Mouse (Mus musculus) myocyte (in vitro differentiated cells): ENCODE measurements around the gene Ttc12.

Source experiments
- CEBPB ChIP-seq: IDR thresholded peaks from 2 replicates; pipeline ENCODE4 v1.6.1; 2011; ENCODE audit warnings: mild to moderate bottlenecking, moderate library complexity; ENCODE audit not compliant: poor library complexity, insufficient read depth, severe bottlenecking
- E2F4 ChIP-seq: IDR thresholded peaks from one replicate; pipeline ENCODE4 v1.6.1; 2011; ENCODE audit warnings: mild to moderate bottlenecking, control low read depth, moderate library complexity; ENCODE audit not compliant: insufficient read depth
- MAX ChIP-seq: IDR thresholded peaks from one replicate; pipeline ENCODE4 v1.6.1; 2011; ENCODE audit warnings: low read depth, mild to moderate bottlenecking, control low read depth
- MYOD1 ChIP-seq, 3 experiments: IDR thresholded peaks; one replicate each; pipeline ENCODE4 v1.6.1; 2011; ENCODE audit warnings: control low read depth in 2 of 3, low read depth in 2 of 3, mild to moderate bottlenecking in 2 of 3, moderate library complexity in 1 of 3; ENCODE audit not compliant: insufficient read length in 2 of 3, control insufficient read depth in 1 of 3
- MYOG ChIP-seq, 3 experiments: IDR thresholded peaks; one replicate each; pipeline ENCODE4 v1.6.1; 2011; ENCODE audit warnings: control low read depth in 2 of 3, low read depth in 2 of 3, mild to moderate bottlenecking in 2 of 3; ENCODE audit not compliant: insufficient read length in 2 of 3, control insufficient read depth in 1 of 3, insufficient read depth in 1 of 3
- POLR2A ChIP-seq: IDR thresholded peaks from one replicate; pipeline ENCODE4 v1.6.1; 2011; ENCODE audit warnings: low read depth, mild to moderate bottlenecking, control low read depth, moderate library complexity; ENCODE audit not compliant: insufficient read length
- POLR2AphosphoS2 ChIP-seq: IDR thresholded peaks from one replicate; pipeline ENCODE4 v1.6.1; 2011; ENCODE audit warnings: low read depth, control low read depth; ENCODE audit not compliant: insufficient read length
- REST ChIP-seq: IDR thresholded peaks from one replicate; pipeline ENCODE4 v1.6.1; 2011; ENCODE audit warnings: mild to moderate bottlenecking, control low read depth, moderate library complexity; ENCODE audit not compliant: insufficient read depth, insufficient read length
- SRF ChIP-seq: IDR thresholded peaks from one replicate; pipeline ENCODE4 v1.6.1; 2011; ENCODE audit warnings: low read depth; ENCODE audit not compliant: control insufficient read depth, insufficient read length
- TCF12 ChIP-seq: IDR thresholded peaks from one replicate; pipeline ENCODE4 v1.6.1; 2011; ENCODE audit warnings: mild to moderate bottlenecking, control low read depth; ENCODE audit not compliant: poor library complexity, insufficient read depth, severe bottlenecking
- TCF3 ChIP-seq: IDR thresholded peaks from one replicate; pipeline ENCODE4 v1.6.1; 2011; ENCODE audit warnings: low read depth, control low read depth; ENCODE audit not compliant: insufficient read length
- USF1 ChIP-seq: IDR thresholded peaks from one replicate; pipeline ENCODE4 v1.6.1; 2011; ENCODE audit warnings: low read depth, mild to moderate bottlenecking, control low read depth, moderate library complexity

GRCm38 (mm10) chr9:49524721-49525120 is 38.7 kb upstream of the Ttc12 start:
- TF ChIP-seq POLR2AphosphoS2 (peak; percentile 57), POLR2A (no peak), E2F4 (no peak), USF1 (no peak), MYOG (IDR thresholded peaks at IDR 0.05; ENCODE audit: control insufficient read depth in 1 of 3, insufficient read depth in 1 of 3, insufficient read length in 2 of 3, low read depth in 2 of 3) (no peak), SRF (no peak), MAX (no peak), MYOD1 (IDR thresholded peaks at IDR 0.05; ENCODE audit: control insufficient read depth in 1 of 3, insufficient read length in 2 of 3, low read depth in 2 of 3) (no peak), TCF3 (no peak), CEBPB (no peak), REST (no peak), TCF12 (no peak)
